Mouse (Mus musculus): ENCODE data around the gene Il11. TPM values are rescaled to one million over a fixed set of nuclear protein-coding genes. Genes with fewer than 3 reads are reported as not detected.

The Il11 gene
- polyA plus RNA-seq (2015; fragmentation: Nextera tagmentation; extraction: Ambion mirVana), result 1.3 and 1.4 TPM in 2 replicates

GRCm38 (mm10) chr7:4782759-4783158 lies at the start of gene Il11, which contains the start of gene Tmem190:
Gene Il11, minus strand, starts transcription at chr7:4782859.
Gene Tmem190, plus strand, starts transcription at chr7:4782937.

GRCm38 (mm10) chr7:4812303-4813104 lies 29.8 kb upstream of the Il11 start, which contains the start of gene Ube2s:
Gene Ube2s, minus strand, starts transcription at chr7:4812590.

GRCm38 (mm10) chr7:4792278-4793212 lies 9.9 kb upstream of the Il11 start, which contains the start of gene Rpl28:
Gene Rpl28, plus strand, starts transcription at chr7:4792874.

GRCm38 (mm10) chr7:4789436-4789935 lies 6.8 kb upstream of the Il11 start, which contains the start of gene Tmem238:
Gene Tmem238, minus strand, starts transcription at chr7:4789656.

GRCm38 (mm10) chr7:4771202-4771601 lies 11.5 kb downstream of the Il11 start, which contains the start of gene Fam71e2:
Gene Fam71e2, minus strand, starts transcription at chr7:4771302.

GRCm38 (mm10) chr7:4752821-4753570 lies 29.7 kb downstream of the Il11 start, which contains the start of gene Cox6b2:
Gene Cox6b2, minus strand, starts transcription at chr7:4753094.

GRCm38 (mm10) chr7:4739544-4740275 lies 42.9 kb downstream of the Il11 start, which contains the start of gene Kmt5c:
Gene Kmt5c, plus strand, starts transcription at chr7:4740115.

GRCm38 (mm10) chr7:4725169-4725568 lies 57.5 kb downstream of the Il11 start, which contains the start of gene Tmem150b:
Gene Tmem150b, minus strand, starts transcription at chr7:4725249.

Other genes starting within 250 kb of the Il11 start
- gene Syt5, start 235.3 kb downstream of the Il11 start, polyA plus RNA-seq (2015; fragmentation: Nextera tagmentation; extraction: Ambion mirVana), result 82.1 and 85.1 TPM in 2 replicates
- 0.45 and 0.60 TPM in 2 replicates for gene Ptprh, start 178.8 kb downstream of the Il11 start, polyA plus RNA-seq (2015; fragmentation: Nextera tagmentation; extraction: Ambion mirVana)
- 0.75 and 1.0 TPM in 2 replicates for gene Tmem86b, start 151.4 kb downstream of the Il11 start, polyA plus RNA-seq (2015; fragmentation: Nextera tagmentation; extraction: Ambion mirVana)
- 11.9 and 12.9 TPM in 2 replicates for gene Ppp6r1, start 123.8 kb downstream of the Il11 start, polyA plus RNA-seq (2015; fragmentation: Nextera tagmentation; extraction: Ambion mirVana)
- gene Hspbp1, start 97.8 kb downstream of the Il11 start, polyA plus RNA-seq (2015; fragmentation: Nextera tagmentation; extraction: Ambion mirVana), result 159 and 162 TPM in 2 replicates
- gene Brsk1, start 92.3 kb downstream of the Il11 start, polyA plus RNA-seq (2015; fragmentation: Nextera tagmentation; extraction: Ambion mirVana), result 9.4 and 9.6 TPM in 2 replicates
- gene Tmem150b, start 57.6 kb downstream of the Il11 start, polyA plus RNA-seq (2015; fragmentation: Nextera tagmentation; extraction: Ambion mirVana), result 0.13 TPM in 1 of 2 replicates, not detected in the other
- gene Kmt5c, start 42.7 kb downstream of the Il11 start, polyA plus RNA-seq (2015; fragmentation: Nextera tagmentation; extraction: Ambion mirVana), result 27.9 and 32.2 TPM in 2 replicates
- gene Cox6b2, start 29.8 kb downstream of the Il11 start, polyA plus RNA-seq (2015; fragmentation: Nextera tagmentation; extraction: Ambion mirVana), result 64.8 and 72.7 TPM in 2 replicates
- not detected in 2 replicates for gene Fam71e2, start 11.6 kb downstream of the Il11 start, polyA plus RNA-seq (2015; fragmentation: Nextera tagmentation; extraction: Ambion mirVana)
- gene Tmem190, start 78 bp upstream of the Il11 start, polyA plus RNA-seq (2015; fragmentation: Nextera tagmentation; extraction: Ambion mirVana), result not detected in 2 replicates
- 15.1 and 19.9 TPM in 2 replicates for gene Tmem238, start 6.8 kb upstream of the Il11 start, polyA plus RNA-seq (2015; fragmentation: Nextera tagmentation; extraction: Ambion mirVana)
- gene Rpl28, start 10.0 kb upstream of the Il11 start, polyA plus RNA-seq (2015; fragmentation: Nextera tagmentation; extraction: Ambion mirVana), result 306 and 332 TPM in 2 replicates
- 236 and 237 TPM in 2 replicates for gene Ube2s, start 29.7 kb upstream of the Il11 start, polyA plus RNA-seq (2015; fragmentation: Nextera tagmentation; extraction: Ambion mirVana)
- gene Shisa7, start 61.8 kb upstream of the Il11 start, polyA plus RNA-seq (2015; fragmentation: Nextera tagmentation; extraction: Ambion mirVana), result 8.2 and 11.1 TPM in 2 replicates
- gene Isoc2b, start 87.4 kb upstream of the Il11 start, polyA plus RNA-seq (2015; fragmentation: Nextera tagmentation; extraction: Ambion mirVana), result 3.1 and 4.0 TPM in 2 replicates
- 0.85 and 0.86 TPM in 2 replicates for gene Isoc2a, start 94.3 kb upstream of the Il11 start, polyA plus RNA-seq (2015; fragmentation: Nextera tagmentation; extraction: Ambion mirVana)
- 0.42 TPM in 1 of 2 replicates, not detected in the other for gene Gm36210, start 123.7 kb upstream of the Il11 start, polyA plus RNA-seq (2015; fragmentation: Nextera tagmentation; extraction: Ambion mirVana)
- 3.0 and 4.2 TPM in 2 replicates for gene Zfp628, start 132.4 kb upstream of the Il11 start, polyA plus RNA-seq (2015; fragmentation: Nextera tagmentation; extraction: Ambion mirVana)
- gene Nat14, start 139.2 kb upstream of the Il11 start, polyA plus RNA-seq (2015; fragmentation: Nextera tagmentation; extraction: Ambion mirVana), result 35.0 and 39.1 TPM in 2 replicates
- gene Ssc5d, start 142.9 kb upstream of the Il11 start, polyA plus RNA-seq (2015; fragmentation: Nextera tagmentation; extraction: Ambion mirVana), result 0.88 and 1.3 TPM in 2 replicates
- gene Sbk2, start 181.5 kb upstream of the Il11 start, polyA plus RNA-seq (2015; fragmentation: Nextera tagmentation; extraction: Ambion mirVana), result not detected in 2 replicates
- gene Sbk3, start 188.3 kb upstream of the Il11 start, polyA plus RNA-seq (2015; fragmentation: Nextera tagmentation; extraction: Ambion mirVana), result 0.12 and 0.25 TPM in 2 replicates
- gene Zfp579, start 213.3 kb upstream of the Il11 start, polyA plus RNA-seq (2015; fragmentation: Nextera tagmentation; extraction: Ambion mirVana), result 37.5 and 40.0 TPM in 2 replicates
- 5.8 and 6.8 TPM in 2 replicates for gene Zfp524, start 231.6 kb upstream of the Il11 start, polyA plus RNA-seq (2015; fragmentation: Nextera tagmentation; extraction: Ambion mirVana)
- 22.9 and 26.6 TPM in 2 replicates for gene Fiz1, start 231.8 kb upstream of the Il11 start, polyA plus RNA-seq (2015; fragmentation: Nextera tagmentation; extraction: Ambion mirVana)
- gene Gm44973, start 232.6 kb upstream of the Il11 start, polyA plus RNA-seq (2015; fragmentation: Nextera tagmentation; extraction: Ambion mirVana), result 1.3 and 2.1 TPM in 2 replicates
- gene Zfp865, start 237.5 kb upstream of the Il11 start, polyA plus RNA-seq (2015; fragmentation: Nextera tagmentation; extraction: Ambion mirVana), result 5.1 and 5.6 TPM in 2 replicates
- 72.3 and 78.9 TPM in 2 replicates for gene Ccdc106, start 237.7 kb upstream of the Il11 start, polyA plus RNA-seq (2015; fragmentation: Nextera tagmentation; extraction: Ambion mirVana)